Mouse (Mus musculus) myocyte (in vitro differentiated cells): Measurements from ENCODE around the gene Tceanc2.

Source experiments
- E2F4 ChIP-seq: IDR thresholded peaks from one replicate; pipeline ENCODE4 v1.6.1; 2011; ENCODE audit warnings: mild to moderate bottlenecking, control low read depth, moderate library complexity; ENCODE audit not compliant: insufficient read depth
- MYOD1 ChIP-seq, 3 experiments: IDR thresholded peaks; one replicate each; pipeline ENCODE4 v1.6.1; 2011; ENCODE audit warnings: control low read depth in 2 of 3, low read depth in 2 of 3, mild to moderate bottlenecking in 2 of 3, moderate library complexity in 1 of 3; ENCODE audit not compliant: insufficient read length in 2 of 3, control insufficient read depth in 1 of 3
- MYOG ChIP-seq, 3 experiments: IDR thresholded peaks; one replicate each; pipeline ENCODE4 v1.6.1; 2011; ENCODE audit warnings: control low read depth in 2 of 3, low read depth in 2 of 3, mild to moderate bottlenecking in 2 of 3; ENCODE audit not compliant: insufficient read length in 2 of 3, control insufficient read depth in 1 of 3, insufficient read depth in 1 of 3
- POLR2A ChIP-seq: IDR thresholded peaks from one replicate; pipeline ENCODE4 v1.6.1; 2011; ENCODE audit warnings: low read depth, mild to moderate bottlenecking, control low read depth, moderate library complexity; ENCODE audit not compliant: insufficient read length
- POLR2AphosphoS2 ChIP-seq: IDR thresholded peaks from one replicate; pipeline ENCODE4 v1.6.1; 2011; ENCODE audit warnings: low read depth, control low read depth; ENCODE audit not compliant: insufficient read length
- USF1 ChIP-seq: IDR thresholded peaks from one replicate; pipeline ENCODE4 v1.6.1; 2011; ENCODE audit warnings: low read depth, mild to moderate bottlenecking, control low read depth, moderate library complexity

DNA sequence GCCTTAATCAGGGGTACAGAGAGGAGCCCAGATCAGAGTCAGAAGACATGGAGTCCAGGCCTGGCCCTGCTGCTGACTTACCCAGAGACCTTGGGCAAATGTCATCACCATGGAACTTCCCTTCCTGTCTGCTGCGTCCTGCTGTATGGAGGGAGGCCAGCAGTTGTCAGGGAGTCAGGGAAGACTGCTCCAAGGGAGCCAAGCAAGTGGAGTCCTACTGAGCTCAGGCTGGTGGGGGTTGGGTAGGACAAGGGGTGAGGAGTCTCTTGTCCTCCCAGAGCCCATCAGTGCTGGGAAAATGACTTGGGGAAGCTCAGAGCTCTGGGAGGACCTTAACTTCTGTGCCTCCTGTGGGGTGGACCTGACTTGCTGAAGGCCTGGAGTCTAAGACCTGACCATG lies 94.6 kb downstream of the Tceanc2 start:
- TF ChIP-seq POLR2A, result no peak
- TF ChIP-seq USF1, result no peak
- TF ChIP-seq POLR2AphosphoS2, result no peak
- TF ChIP-seq MYOG (IDR thresholded peaks at IDR 0.05; ENCODE audit: control insufficient read depth in 1 of 3, insufficient read depth in 1 of 3, insufficient read length in 2 of 3, low read depth in 2 of 3), result no peak
- TF ChIP-seq E2F4, result no peak
- no peak for TF ChIP-seq MYOD1 (IDR thresholded peaks at IDR 0.05; ENCODE audit: control insufficient read depth in 1 of 3, insufficient read length in 2 of 3, low read depth in 2 of 3)
